Mouse (Mus musculus): ENCODE results near the gene Cavin3.

- TF ChIP-seq CTCF (IDR thresholded peaks at IDR 0.05; ENCODE audit: extremely low read depth, insufficient read depth, insufficient read length, insufficient replicate concordance) (no peak), POLR2A (IDR thresholded peaks at IDR 0.05; ENCODE audit: low read depth, low read length) (no peak)
These were observed 5.2 kb downstream of the Cavin3 start for GRCm38 (mm10) chr7:105476683-105477432.

All from spleen, adult 2 months (tissue).